Mouse (Mus musculus) heart, adult 2 months (tissue): ENCODE results near the gene Ttyh2.

Source experiments
- CTCF ChIP-seq: fragments of 200-600 bp; IDR thresholded peaks from 2 replicates; pipeline ENCODE4 v1.8.1; 2022; ENCODE audit warnings: antibody characterized with exemption, mild to moderate bottlenecking, moderate library complexity
- EP300 ChIP-seq: fragments of 200-500 bp; IDR thresholded peaks from 2 replicates; pipeline ENCODE4 v1.6.1; 2011; ENCODE audit warnings: low read depth, low read length, control low read depth; ENCODE audit not compliant: insufficient read depth
- POLR2A ChIP-seq: fragments of 200-500 bp; IDR thresholded peaks from 2 replicates; pipeline ENCODE4 v1.6.1; 2011; ENCODE audit warnings: mild to moderate bottlenecking, low read depth, low read length, control low read depth; ENCODE audit not compliant: insufficient read depth

DNA sequence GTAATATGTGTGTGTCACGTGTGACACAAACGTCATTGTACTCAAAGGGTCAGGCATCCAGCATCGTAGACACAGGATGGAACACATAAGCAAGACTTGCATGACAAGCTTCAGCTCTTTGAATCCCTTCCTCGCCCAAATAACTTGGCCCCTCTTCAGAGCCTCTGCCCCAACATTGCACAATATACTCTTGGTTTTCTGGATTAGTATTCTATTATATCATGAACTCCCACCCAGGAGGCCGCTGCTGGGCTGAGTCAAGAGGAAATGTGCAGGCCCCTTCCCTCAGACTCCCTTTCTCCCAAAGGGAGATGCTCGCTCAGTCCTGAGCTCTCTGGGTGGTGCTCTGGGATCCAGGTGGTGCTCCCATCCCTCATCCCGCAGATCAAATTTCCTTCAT is 23.3 kb downstream of the Ttyh2 start:
- no peak for TF ChIP-seq POLR2A
- TF ChIP-seq EP300 = no peak
- TF ChIP-seq CTCF = no peak
